ENCODE assay signal across 16 mouse cellular contexts in the genomic region with DNA sequence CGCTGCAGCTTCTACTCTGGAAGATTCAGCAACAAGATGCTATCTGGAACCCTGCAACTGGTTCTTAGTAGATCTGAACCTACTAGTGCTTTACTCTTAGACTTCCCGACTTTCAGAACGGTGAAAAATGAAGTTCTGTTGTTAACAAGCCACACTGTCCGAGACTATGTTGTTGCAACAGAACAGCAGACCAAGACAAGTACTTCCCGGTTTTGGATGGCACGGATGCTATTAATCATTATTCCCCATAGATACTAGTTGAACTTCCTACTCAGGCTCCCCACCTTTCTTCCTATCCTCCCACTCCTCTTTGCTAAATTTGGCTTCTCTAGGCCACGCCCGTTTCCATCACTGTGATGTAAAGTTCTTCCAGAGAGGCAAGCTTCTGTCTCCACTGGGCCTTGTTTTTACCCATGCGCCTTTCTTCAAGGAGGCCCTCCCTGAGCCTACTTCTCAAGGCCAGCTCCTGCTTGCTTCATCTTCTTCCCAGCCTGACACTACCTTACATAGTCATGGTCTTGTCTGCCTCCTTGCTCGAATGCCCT.
A peak's percentile ranks its signal among the peaks of the same experiment; 100 is the strongest.
DNase-seq lines count a peak whose midpoint lies in the region; ATAC-seq lines count a peak whose summit lies in the region.
"Had no signal": no experiment of that assay in that cellular context is flagged by ENCODE, and none has a peak within 500 bp of the region (broad histone marks: within the 10 kb centered on the region; RNA-seq: fewer than 3 reads in every experiment).

No protein-coding gene starts in this region.

- no peak overlapping the region for H3K27ac ChIP-seq in heart, embryonic 10.5 days
- H3K27ac ChIP-seq in intestine, embryonic 16.5 days (ENCODE audit: low read length): peak overlapping the region; percentile 62; the same call in 1 of the 2 replicates
- H3K27ac ChIP-seq: neural tube, embryonic 12.5 days had no signal

- H3K9ac ChIP-seq in intestine, embryonic 16.5 days (ENCODE audit: low read depth, low read length): no peak overlapping the region
- H3K9ac ChIP-seq: limb, embryonic 15.5 days; liver, postnatal 0 days; neural tube, embryonic 12.5 days had no signal

- peak; percentile 88 for DNase-seq in heart, adult 11 months
- no peak for DNase-seq in heart, embryonic 10.5 days (ENCODE audit: low spot score)
- DNase-seq in lung, postnatal 36 days: peak; percentile 26
- DNase-seq in lung, postnatal 25 days (ENCODE audit: low spot score): no peak
- DNase-seq in adrenal gland, postnatal 10 days: no peak
- DNase-seq in layer of hippocampus, adult 18-20 months (ENCODE audit: low spot score in 2 of 2): no peak
- no peak for DNase-seq in cerebellum, postnatal 4 days (ENCODE audit: low spot score in 2 of 2)
- DNase-seq: cerebellum, adult 11 months; gastrocnemius, postnatal 10 days; right cerebral cortex, postnatal 25 days; thymus, postnatal 36 days had no signal

- H3K4me2 ChIP-seq in intestine, embryonic 16.5 days (ENCODE audit: low read depth, low read length): no peak overlapping the region
- H3K4me2 ChIP-seq: limb, embryonic 15.5 days; neural tube, embryonic 12.5 days had no signal

- no peaks in the 10 kb centered on the region for H3K36me3 ChIP-seq in heart, embryonic 10.5 days
- no peaks in the 10 kb centered on the region for H3K36me3 ChIP-seq in intestine, embryonic 16.5 days (ENCODE audit: control insufficient read depth, insufficient read depth, low read length)
- H3K36me3 ChIP-seq: limb, embryonic 15.5 days; neural tube, embryonic 12.5 days had no signal

- ATAC-seq in intestine, embryonic 16.5 days: no peak

- H3K9me3 ChIP-seq in heart, embryonic 10.5 days: no peaks in the 10 kb centered on the region
- no peaks in the 10 kb centered on the region for H3K9me3 ChIP-seq in intestine, embryonic 16.5 days (ENCODE audit: control insufficient read depth, low read length)
- H3K9me3 ChIP-seq: limb, embryonic 15.5 days; neural tube, embryonic 12.5 days had no signal

- H3K4me1 ChIP-seq in heart, embryonic 10.5 days: peaks cover 12% of the 10 kb centered on the region
- H3K4me1 ChIP-seq in intestine, embryonic 16.5 days (ENCODE audit: control insufficient read depth, insufficient read depth, low read length): peaks cover 15% of the 10 kb centered on the region

- no peak overlapping the region for H3K4me3 ChIP-seq in heart, embryonic 10.5 days
- no peak overlapping the region for H3K4me3 ChIP-seq in intestine, embryonic 16.5 days (ENCODE audit: low read length)
- H3K4me3 ChIP-seq: limb, embryonic 15.5 days; neural tube, embryonic 12.5 days had no signal

- WGBS in heart, embryonic 10.5 days: 83% methylated on average over 10 of the region's 10 CpGs
- 86% methylated on average over 10 of the region's 10 CpGs for WGBS in intestine, embryonic 16.5 days

- no peaks in the 10 kb centered on the region for H3K27me3 ChIP-seq in heart, embryonic 10.5 days (ENCODE audit: insufficient read depth, poor library complexity, severe bottlenecking)
- no peaks in the 10 kb centered on the region for H3K27me3 ChIP-seq in intestine, embryonic 16.5 days (replicated peaks; ENCODE audit: control insufficient read depth, insufficient read depth, low read length)
- H3K27me3 ChIP-seq: CH12.LX; limb, embryonic 15.5 days; neural tube, embryonic 12.5 days had no signal

Comparison
In these comparisons a context has a peak if more than half of its experiments do, and no peak if none do; other contexts are left out.
1. DNase-seq: peak in heart, adult 11 months (single experiment) and lung, postnatal 36 days (single experiment); none in heart, embryonic 10.5 days (single experiment), lung, postnatal 25 days (single experiment), adrenal gland, postnatal 10 days (single experiment), layer of hippocampus, adult 18-20 months (0 of 2) and cerebellum, postnatal 4 days (0 of 2).